Mouse (Mus musculus): ENCODE measurements at regions not wholly inside any gene's neighbourhood (a gene's known extent, or its start where the extent isn't known, plus 50 kb on each side); places are given as distances from the start of the nearest gene placed in this dataset.

DNA sequence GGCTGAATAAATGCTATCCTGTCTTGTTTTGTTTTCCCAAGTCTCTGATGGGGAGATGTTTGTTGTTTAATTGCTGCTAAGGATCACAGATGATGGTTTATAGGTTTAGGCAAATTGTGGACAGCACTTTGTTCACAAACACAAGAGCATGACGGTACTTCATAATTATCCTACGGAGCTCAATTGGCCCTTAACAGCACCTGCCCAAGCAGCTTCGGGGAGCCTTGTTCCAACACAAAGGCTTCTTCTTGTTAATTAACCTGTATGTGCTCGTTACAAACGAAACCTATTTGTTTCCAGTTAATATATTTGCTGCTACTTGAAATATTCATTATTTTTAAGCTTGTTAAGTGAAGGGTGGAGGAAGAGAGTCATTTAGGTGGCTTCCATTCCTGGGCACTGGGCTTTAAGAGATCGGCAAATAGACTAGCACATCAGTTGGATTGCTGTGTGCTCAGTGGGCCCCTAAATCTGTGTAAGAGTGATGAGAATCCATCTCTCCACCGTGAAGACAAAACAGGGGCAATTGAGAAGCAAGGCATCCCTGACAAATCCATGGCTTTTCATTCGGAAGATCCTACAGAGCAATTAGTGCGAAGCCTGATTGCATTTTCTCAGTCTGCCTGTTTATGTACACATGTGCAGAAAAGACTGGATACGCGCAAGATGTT lies 299.6 kb upstream of the Rnf219 start:
- TF ChIP-seq POLR2A (IDR thresholded peaks at IDR 0.05; ENCODE audit: low read depth, low read length) (no peak), CTCF (IDR thresholded peaks at IDR 0.05; ENCODE audit: extremely low read depth, insufficient read depth, insufficient read length, insufficient replicate concordance) (no peak)

All from spleen, adult 2 months (tissue).